Mouse (Mus musculus) liver, embryonic 14.5 days (tissue): ENCODE results near the gene Cyth2. TPM values are rescaled to one million over a fixed set of nuclear protein-coding genes. Genes with fewer than 3 reads are reported as not detected.

Source experiments
- ATAC-seq: fragments of 200-750 bp; cut with Nextera tagmentation; 2 replicates; pipeline ENCODE4 v1.8.0; 2017; ENCODE audit warnings: moderate number of reproducible peaks, mild to moderate bottlenecking, moderate library complexity; ENCODE audit not compliant: insufficient read depth
- DNase-seq, 3 experiments: peaks; one replicate each; pipeline ENCODE4 v3.0.0-alpha.2; 2012 to 2013; ENCODE audit warnings: low read depth in 3 of 3, low spot score in 3 of 3
- H3K27ac ChIP-seq: fragments of 300-500 bp; sonication (generic); 2 replicates; pipeline ENCODE4 v1.5.1; 2014; ENCODE audit warnings: moderate library complexity, mild to moderate bottlenecking, control low read depth, inconsistent platforms
- H3K27me3 ChIP-seq: fragments of 300-500 bp; sonication (generic); 2 replicates; pipeline ENCODE4 v1.6.1; 2014; ENCODE audit warnings: mild to moderate bottlenecking, low read length, moderate library complexity; ENCODE audit not compliant: control insufficient read depth, insufficient read depth
- H3K36me3 ChIP-seq: fragments of 300-500 bp; sonication (generic); replicated peaks from 2 replicates; pipeline ENCODE4 v1.6.1; 2014; ENCODE audit warnings: low read depth; ENCODE audit not compliant: control insufficient read depth, insufficient read depth
- H3K4me1 ChIP-seq, 2 experiments: fragments of 200-500 bp in 1 of 2; fragments of 300-500 bp in 1 of 2; sonication (generic) in 1 of 2; replicated peaks; 2 replicates each; pipeline ENCODE4 v1.6.1; 2012 to 2014; ENCODE audit warnings: antibody characterized with exemption in 1 of 2, inconsistent platforms in 1 of 2, low read length in 1 of 2; ENCODE audit not compliant: control insufficient read depth in 2 of 2, insufficient read depth in 2 of 2
- H3K4me2 ChIP-seq: fragments of 300-500 bp; sonication (generic); 2 replicates; pipeline ENCODE4 v1.6.1; 2014; ENCODE audit warnings: low read depth, mild to moderate bottlenecking, control low read depth, moderate library complexity
- H3K4me3 ChIP-seq, 2 experiments: fragments of 200-500 bp in 1 of 2; fragments of 300-500 bp in 1 of 2; sonication (generic) in 1 of 2; 2 replicates each; pipeline ENCODE4 v1.5.1; 2012 to 2014; ENCODE audit warnings: low read depth in 2 of 2, low read length in 2 of 2, mild to moderate bottlenecking in 2 of 2, control low read depth in 1 of 2, inconsistent platforms in 1 of 2, moderate library complexity in 1 of 2; ENCODE audit not compliant: insufficient read depth in 1 of 2
- H3K9ac ChIP-seq: fragments of 300-500 bp; sonication (generic); replicated peaks from 2 replicates; pipeline ENCODE4 v1.6.1; 2014; ENCODE audit warnings: mild to moderate bottlenecking, control low read depth, moderate library complexity
- H3K9me3 ChIP-seq: fragments of 300-500 bp; sonication (generic); 2 replicates; pipeline ENCODE4 v1.6.1; 2016; ENCODE audit warnings: low read length, mixed read lengths; ENCODE audit not compliant: control insufficient read depth
- CTCF ChIP-seq: IDR thresholded peaks from 2 replicates; pipeline ENCODE4 v1.5.1; 2016; ENCODE audit warnings: antibody characterized with exemption, low read depth, control low read depth
- EP300 ChIP-seq: IDR thresholded peaks from 2 replicates; pipeline ENCODE4 v1.6.1; 2016; ENCODE audit warnings: antibody characterized with exemption, low read depth
- WGBS: fragments of 180-500 bp; shearing (Covaris S2); extraction: QIAGEN DNeasy Blood & Tissue Kit; methylation state at CpG from one replicate; pipeline ENCODE4 v1.1.7; 2014; ENCODE audit not compliant: insufficient replicate concordance; 5-methylcytosine and 5-hydroxymethylcytosine counted together
- polyA plus RNA-seq, 2 experiments: library from polyadenylated mRNA; depleted of rRNA in 1 of 2; stranded (reverse) in 1 of 2; unstranded in 1 of 2; fragments of >200 nt; fragmentation: Nextera tagmentation in 1 of 2; extraction: Ambion mirVana in 1 of 2; gene quantifications; 2 replicates each; pipeline versions ENCODE4 v1.2.1 to v1.2.3; 2012 to 2014

The Cyth2 gene
- polyA plus RNA-seq, 2 experiments: 19.4 to 23.0 TPM

DNA sequence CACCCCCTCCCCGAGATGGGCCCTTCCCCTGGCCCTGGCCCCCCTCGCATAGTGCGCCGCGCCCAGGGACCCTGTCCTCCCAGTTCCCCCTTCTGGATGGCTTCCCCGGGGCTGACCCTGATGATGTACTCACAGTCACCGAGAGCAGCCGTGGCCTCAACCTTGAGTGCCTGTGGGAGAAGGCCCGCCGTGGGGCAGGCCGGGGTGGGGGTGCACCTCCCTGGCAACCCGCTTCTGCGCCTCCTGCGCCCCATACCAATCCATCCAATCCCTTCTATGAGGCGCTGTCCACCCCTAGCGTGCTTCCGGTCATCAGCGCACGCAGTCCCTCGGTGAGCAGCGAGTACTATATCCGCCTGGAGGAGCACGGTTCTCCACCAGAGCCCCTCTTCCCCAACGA, 21.1 kb downstream of the Cyth2 start:
- Histone ChIP-seq H3K9ac (no peak overlapping the region), H3K4me1 (peaks cover 13 to 20% of the 10 kb centered on the region in 2 experiments), H3K4me3 (no peak overlapping the region), H3K27ac (no peak overlapping the region), H3K36me3 (no peaks in the 10 kb centered on the region), H3K4me2 (no peak overlapping the region), H3K9me3 (no peaks in the 10 kb centered on the region), H3K27me3 (peaks cover 15% of the 10 kb centered on the region)
- no peak for DNase-seq
- WGBS: 67% methylated on average over 24 of the region's 24 CpGs
- TF ChIP-seq EP300 (no peak), CTCF (no peak)
- no peak for ATAC-seq

DNA sequence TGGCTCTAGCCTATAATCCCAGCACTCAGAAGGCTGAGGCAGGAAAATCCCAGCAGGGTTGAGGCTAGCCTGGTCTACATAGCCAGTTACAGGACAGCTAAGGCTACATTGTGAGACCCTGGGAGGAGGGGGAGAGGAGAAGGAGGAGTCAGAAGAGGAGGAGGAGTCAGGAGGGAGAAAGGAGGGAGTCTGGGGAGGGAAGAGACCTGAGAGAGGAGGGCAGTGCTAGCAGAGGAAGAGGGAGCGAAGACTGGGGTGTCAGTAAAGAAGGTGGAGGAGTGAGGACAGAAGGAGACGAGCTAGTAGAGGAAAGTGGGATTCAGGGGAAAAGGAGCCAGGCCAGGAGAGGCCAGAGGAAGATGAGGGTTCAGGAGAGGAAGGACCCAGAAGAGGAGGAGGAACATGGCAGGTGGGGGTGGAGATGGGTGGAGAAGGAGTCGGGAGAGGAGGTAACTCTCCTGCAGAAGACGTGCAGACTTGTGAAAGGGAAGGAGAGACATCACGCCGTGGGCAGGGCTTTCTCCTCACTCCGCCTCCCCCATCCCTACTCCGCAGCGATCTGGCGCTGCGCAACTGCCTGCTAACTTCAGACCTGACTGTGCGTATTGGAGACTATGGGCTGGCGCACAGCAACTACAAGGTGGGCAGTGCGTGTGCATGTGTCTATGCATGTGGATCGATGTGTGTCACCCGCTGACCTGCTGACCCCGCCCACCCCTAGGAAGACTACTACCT, 22.5 kb downstream of the Cyth2 start:
- peaks cover 9% of the 10 kb centered on the region for H3K27me3 ChIP-seq

DNA sequence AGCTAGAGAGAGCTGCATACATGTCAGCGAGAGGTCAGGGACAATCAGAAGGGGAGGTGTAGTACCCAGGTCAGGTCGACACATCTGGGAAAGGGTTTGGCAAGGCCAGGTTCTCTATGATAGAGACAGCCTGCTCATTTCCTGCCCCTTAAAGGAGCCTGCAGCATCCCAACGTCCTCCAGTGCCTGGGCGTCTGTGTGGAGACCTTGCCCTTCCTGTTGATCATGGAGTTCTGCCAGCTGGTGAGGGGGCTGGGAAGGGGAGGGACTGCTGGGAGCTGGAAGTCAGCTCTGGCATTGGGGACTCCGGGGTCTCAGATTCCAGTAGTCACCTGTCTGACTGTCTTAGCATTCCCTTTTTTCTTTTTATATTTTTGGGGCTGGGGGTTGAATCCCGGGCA, 23.7 kb downstream of the Cyth2 start:
- TF ChIP-seq CTCF (no peak), EP300 (no peak)
- Histone ChIP-seq H3K4me3 (no peak overlapping the region), H3K36me3 (no peaks in the 10 kb centered on the region), H3K27me3 (peaks cover 21% of the 10 kb centered on the region), H3K4me1 (no peaks in the 10 kb centered on the region), H3K4me2 (no peak overlapping the region), H3K27ac (no peak overlapping the region), H3K9ac (no peak overlapping the region), H3K9me3 (no peaks in the 10 kb centered on the region)
- DNase-seq (no peak), ATAC-seq (no peak)
- 33% methylated on average over 6 of the region's 6 CpGs for WGBS

More for the DNA sequence above, 22.5 kb downstream of the Cyth2 start:
- H3K27ac ChIP-seq: no peak overlapping the region
- H3K4me3 ChIP-seq: no peak overlapping the region
- TF ChIP-seq CTCF (no peak), EP300 (no peak)
- no peak overlapping the region for H3K4me2 ChIP-seq
- 53% methylated on average over 17 of the region's 17 CpGs for WGBS
- ATAC-seq: no peak
- H3K9me3 ChIP-seq: no peaks in the 10 kb centered on the region
- no peaks in the 10 kb centered on the region for H3K36me3 ChIP-seq
- H3K4me1 ChIP-seq: peaks cover 3 to 10% of the 10 kb centered on the region in 2 experiments; a peak in 2 of 4 replicates
- H3K9ac ChIP-seq: no peak overlapping the region
- DNase-seq: no peak

DNA sequence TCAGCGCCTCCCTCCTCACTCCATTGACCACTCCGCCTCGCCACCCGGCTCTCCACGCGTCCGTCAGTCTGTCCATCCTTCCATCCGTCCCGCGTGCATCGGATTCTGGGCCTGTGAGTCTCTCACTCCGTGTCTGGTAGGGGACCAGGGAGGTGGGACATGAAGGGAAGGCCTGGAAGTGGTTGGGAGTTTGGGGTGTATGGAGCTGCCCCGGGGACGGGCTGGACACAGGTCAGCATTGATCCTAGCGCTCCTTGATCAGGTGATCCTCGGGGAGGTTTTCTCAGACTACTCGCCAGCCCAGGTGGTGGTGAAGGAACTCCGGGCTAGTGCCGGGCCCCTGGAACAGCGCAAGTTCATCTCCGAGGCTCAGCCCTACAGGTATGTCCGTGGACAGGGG, 26.7 kb downstream of the Cyth2 start:
- no peaks in the 10 kb centered on the region for H3K36me3 ChIP-seq
- no peak for DNase-seq
- no peak overlapping the region for H3K9ac ChIP-seq
- H3K4me2 ChIP-seq: no peak overlapping the region
- H3K4me3 ChIP-seq: no peak overlapping the region
- WGBS: 69% methylated on average over 22 of the region's 22 CpGs
- ATAC-seq: no peak
- no peaks in the 10 kb centered on the region for H3K4me1 ChIP-seq
- no peaks in the 10 kb centered on the region for H3K9me3 ChIP-seq
- TF ChIP-seq EP300 (no peak), CTCF (no peak)
- H3K27ac ChIP-seq: no peak overlapping the region
- peaks cover 48% of the 10 kb centered on the region for H3K27me3 ChIP-seq

DNA sequence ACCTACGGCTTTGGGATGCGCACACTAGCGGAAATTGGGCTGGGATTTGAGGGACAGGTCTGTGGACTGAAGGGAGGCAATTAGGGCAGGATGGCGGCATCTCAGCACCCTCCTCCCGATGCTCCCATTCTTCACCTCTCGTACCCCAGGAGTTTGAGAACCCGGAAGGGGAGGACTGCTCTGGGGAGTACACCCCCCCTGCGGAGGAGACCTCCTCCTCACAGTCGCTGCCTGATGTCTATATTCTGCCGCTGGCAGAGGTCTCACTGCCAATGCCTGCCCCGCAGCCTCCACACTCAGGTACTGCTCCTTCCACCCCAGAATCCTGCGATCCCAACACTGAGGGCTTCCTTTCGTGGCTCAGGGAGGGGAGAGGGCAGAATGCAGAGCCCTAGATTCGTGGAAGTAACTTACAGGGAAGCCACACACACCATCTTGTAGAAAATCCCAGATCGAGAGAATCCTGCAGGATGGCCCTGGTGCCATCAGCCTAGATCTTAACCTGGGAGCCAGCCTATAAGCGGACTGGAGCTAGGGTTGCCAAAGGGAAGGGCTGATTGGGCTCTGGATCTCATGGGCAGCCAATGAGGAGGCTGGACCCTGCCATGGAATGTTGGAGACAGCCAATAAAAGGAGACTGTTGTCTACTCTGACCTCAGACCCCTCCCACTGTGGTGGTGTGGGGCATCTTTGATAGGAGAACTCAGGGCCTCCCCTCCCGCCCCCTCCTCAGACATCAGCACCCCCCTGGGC, 27.5 kb downstream of the Cyth2 start:
- DNase-seq (no peak), ATAC-seq (0 out of 2 replicates have a peak, but pooled peaks have one; percentile 29)
- Histone ChIP-seq H3K4me3 (no peak overlapping the region), H3K4me2 (no peak overlapping the region), H3K36me3 (no peaks in the 10 kb centered on the region), H3K27me3 (peaks cover 45% of the 10 kb centered on the region), H3K4me1 (no peaks in the 10 kb centered on the region), H3K27ac (no peak overlapping the region), H3K9ac (no peak overlapping the region), H3K9me3 (no peaks in the 10 kb centered on the region)
- no peak for TF ChIP-seq CTCF
- no peak for TF ChIP-seq EP300
- WGBS: 9% methylated on average over 17 of the region's 17 CpGs
